Mouse (Mus musculus) adrenal gland, postnatal 10 days (tissue): ENCODE results near the gene Frmd4b. TPM values are rescaled to one million over a fixed set of nuclear protein-coding genes. Genes with fewer than 3 reads are reported as not detected.
A peak's percentile ranks its signal among the peaks of the same experiment; 100 is the strongest.

Experiments used
- DNase-seq: peaks from one replicate; pipeline ENCODE4 v3.0.0; 2021; ENCODE audit warnings: mixed read lengths
- long read RNA-seq, 2 experiments: library from polyadenylated mRNA; stranded (forward); transcript quantifications; one replicate each; pipeline ENCODE4 v2.0.0; 2021
- total RNA-seq, 2 experiments: library from RNA; stranded (reverse); gene quantifications; 2 replicates each; pipeline ENCODE4 v1.2.3; 2021

Gene Frmd4b
- total RNA-seq, result 10 to 100 TPM; 20.0 to 27.9 TPM
- long read RNA-seq, experiment 1, full-length matches to known transcripts, result 2 of 6 reads
- long read RNA-seq, experiment 1, partial matches to known transcripts, result 4 of 6 reads
- long read RNA-seq, experiment 1, other reads (novel, unspliced or antisense), result 0 of 6 reads
- long read RNA-seq, experiment 2, full-length matches to known transcripts, result 7 of 9 reads
- long read RNA-seq, experiment 2, partial matches to known transcripts, result 2 of 9 reads
- long read RNA-seq, experiment 2, other reads (novel, unspliced or antisense), result 0 of 9 reads

- peak; percentile 81 for DNase-seq
Measured at GRCm38 (mm10) chr6:97617266-97617743, at the start of gene Frmd4b. Gene Frmd4b, minus strand, starts transcription at chr6:97617541.

- no peak for DNase-seq
Measured at GRCm38 (mm10) chr6:97666417-97666816, 49.1 kb upstream of the Frmd4b start.

GRCm38 (mm10) chr6:97658921-97659320 lies 41.6 kb upstream of the Frmd4b start:
- no peak for DNase-seq

GRCm38 (mm10) chr6:97655986-97656385 lies 38.6 kb upstream of the Frmd4b start:
- DNase-seq, result peak; percentile 33

- no peak for DNase-seq
Measured at GRCm38 (mm10) chr6:97647501-97647900, 30.2 kb upstream of the Frmd4b start.

GRCm38 (mm10) chr6:97623330-97623729 lies 6.0 kb upstream of the Frmd4b start:
- no peak for DNase-seq

GRCm38 (mm10) chr6:97622236-97622635 lies 4.9 kb upstream of the Frmd4b start:
- DNase-seq, result no peak

- no peak for DNase-seq
Measured at GRCm38 (mm10) chr6:97617774-97618173, 433 bp upstream of the Frmd4b start.

GRCm38 (mm10) chr6:97616658-97617265 lies 579 bp downstream of the Frmd4b start:
- peak; percentile 79 for DNase-seq

- DNase-seq, result no peak
Measured at GRCm38 (mm10) chr6:97615901-97616461, 1.4 kb downstream of the Frmd4b start.

- no peak for DNase-seq
Measured at GRCm38 (mm10) chr6:97614179-97614578, 3.2 kb downstream of the Frmd4b start.

- no peak for DNase-seq
Measured at GRCm38 (mm10) chr6:97612861-97613260, 4.5 kb downstream of the Frmd4b start.

GRCm38 (mm10) chr6:97610051-97610450 lies 7.3 kb downstream of the Frmd4b start:
- no peak for DNase-seq

GRCm38 (mm10) chr6:97607646-97608045 lies 9.7 kb downstream of the Frmd4b start:
- peak; percentile 61 for DNase-seq

- DNase-seq, result no peak
Measured at GRCm38 (mm10) chr6:97595218-97595617, 22.1 kb downstream of the Frmd4b start.

- no peak for DNase-seq
Measured at GRCm38 (mm10) chr6:97594589-97594988, 22.8 kb downstream of the Frmd4b start.

GRCm38 (mm10) chr6:97590230-97590629 lies 27.1 kb downstream of the Frmd4b start:
- no peak for DNase-seq

- no peak for DNase-seq
Measured at GRCm38 (mm10) chr6:97589581-97589980, 27.8 kb downstream of the Frmd4b start.

- DNase-seq, result no peak
Measured at GRCm38 (mm10) chr6:97589031-97589430, 28.3 kb downstream of the Frmd4b start.

GRCm38 (mm10) chr6:97586606-97587005 lies 30.7 kb downstream of the Frmd4b start:
- DNase-seq, result no peak

- DNase-seq, result no peak
Measured at GRCm38 (mm10) chr6:97586024-97586423, 31.3 kb downstream of the Frmd4b start.

- DNase-seq, result no peak
Measured at GRCm38 (mm10) chr6:97582748-97583147, 34.6 kb downstream of the Frmd4b start.

GRCm38 (mm10) chr6:97581941-97582340 lies 35.4 kb downstream of the Frmd4b start:
- DNase-seq, result no peak
